Mouse (Mus musculus): ENCODE data around the gene Lbhd2. TPM values are rescaled to one million over a fixed set of nuclear protein-coding genes. Genes with fewer than 3 reads are reported as not detected.
A peak's percentile ranks its signal among the peaks of the same experiment; 100 is the strongest.

The Lbhd2 gene
- total and polyA plus RNA-seq, 3 experiments: not detected

DNA sequence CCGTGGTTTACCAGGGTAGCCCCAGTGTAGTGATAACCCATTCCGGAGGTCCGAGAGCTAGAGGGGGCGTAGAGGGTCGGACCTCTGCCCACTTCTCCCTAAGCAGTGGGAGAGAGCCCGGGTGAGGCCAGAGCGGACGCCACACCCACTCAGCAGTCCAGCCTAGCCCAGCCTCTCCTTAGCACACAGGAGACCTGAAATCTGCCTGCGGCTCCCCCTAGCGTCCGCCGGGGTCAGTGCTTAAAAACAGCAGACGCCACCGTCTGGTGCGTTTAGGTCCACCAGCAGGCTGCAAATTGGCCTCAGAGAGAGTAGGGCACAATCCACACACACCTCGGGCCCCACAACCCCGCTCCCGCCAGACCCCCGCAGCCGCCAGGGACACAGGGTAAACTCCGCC lies 6.7 kb downstream of the Lbhd2 start (continued):
- TF ChIP-seq NELFE (IDR thresholded peaks at IDR 0.05; ENCODE audit: low read depth, low read length) (peak; percentile 84; the same call in 1 of the 2 replicates), MEF2A (IDR thresholded peaks at IDR 0.05; ENCODE audit: borderline replicate concordance, low read depth, low read length) (no peak), MAX (IDR thresholded peaks at IDR 0.05; ENCODE audit: low read length) (no peak), E2F4 (IDR thresholded peaks at IDR 0.05; ENCODE audit: insufficient replicate concordance, low read depth, low read length) (no peak), CTCF (conservative IDR thresholded peaks at IDR 0.05 in 1 of 2, IDR thresholded peaks at IDR 0.05 in 1 of 2; ENCODE audit: low read depth in 2 of 2, low read length in 2 of 2) (peak; percentile 42 to 100; a peak in 3 of 4 replicates), EP300 (IDR thresholded peaks at IDR 0.05; ENCODE audit: low read length) (no peak), ZKSCAN1 (IDR thresholded peaks at IDR 0.05; ENCODE audit: borderline replicate concordance, low read depth, low read length) (no peak), NRF1 (IDR thresholded peaks at IDR 0.05; ENCODE audit: low read depth, low read length) (peak; percentile 22; the same call in 1 of the 2 replicates), KAT2A (IDR thresholded peaks at IDR 0.05; ENCODE audit: insufficient replicate concordance, low read length) (no peak), POLR2AphosphoS2 (IDR thresholded peaks at IDR 0.05; ENCODE audit: low read depth, low read length) (no peak), PAX5 (IDR thresholded peaks at IDR 0.05; ENCODE audit: low read length) (no peak), CHD2 (IDR thresholded peaks at IDR 0.05; ENCODE audit: low read length) (no peak), ZC3H11A (IDR thresholded peaks at IDR 0.05; ENCODE audit: low read depth, low read length) (peak; percentile 50; the same call in 1 of the 2 replicates), CHD1 (IDR thresholded peaks at IDR 0.05; ENCODE audit: low read depth, low read length) (no peak)

DNA sequence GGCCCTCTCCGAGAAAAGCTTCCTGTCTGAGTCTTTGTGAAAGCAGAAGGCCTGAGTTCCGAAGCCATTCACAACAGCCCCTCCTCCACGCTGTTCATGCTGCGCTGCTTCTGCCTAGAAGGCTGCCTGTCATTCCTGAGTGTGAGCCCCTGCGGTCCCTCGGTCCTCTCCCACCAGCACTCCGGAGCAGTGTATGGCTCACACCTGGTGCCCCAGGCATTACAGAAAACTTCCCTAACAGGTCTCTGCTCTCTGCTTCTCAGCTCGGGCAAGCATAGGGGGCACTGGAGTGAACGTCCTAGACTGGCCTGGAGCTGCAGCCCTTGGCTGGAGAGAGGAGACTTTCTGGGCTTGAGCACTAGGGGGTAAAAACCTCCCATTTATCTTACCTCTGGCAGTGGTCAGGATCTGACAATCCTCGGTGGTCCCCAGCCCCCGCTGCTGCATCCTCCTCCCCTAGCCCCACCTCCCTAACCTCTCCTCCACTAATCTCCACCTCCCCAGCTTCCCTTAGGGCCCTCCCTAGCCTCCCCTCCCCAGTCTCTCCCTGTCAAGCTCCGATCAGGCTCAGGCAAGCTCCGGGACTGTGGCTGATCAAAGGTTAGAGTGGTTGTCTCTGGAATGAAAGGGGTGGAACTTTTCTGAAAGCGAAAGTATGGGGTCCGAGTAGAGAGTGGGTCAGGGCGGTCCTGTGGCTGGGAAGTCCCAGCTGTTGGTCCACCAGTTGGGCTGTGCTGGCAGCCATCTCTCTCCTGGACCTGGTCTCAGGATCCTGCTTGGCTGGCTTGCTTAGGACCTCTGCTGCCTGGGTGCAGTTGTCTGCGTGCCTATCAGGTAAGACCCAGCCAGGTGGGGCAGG lies 10.5 kb downstream of the Lbhd2 start, which contains the start of gene Exoc3l4:
TSS of gene Exoc3l4 (plus strand) at position 97 of the 859 bp plus-strand sequence.
- Histone ChIP-seq H3K4me1 (ENCODE audit: control insufficient read depth in 1 of 2, insufficient read depth in 2 of 2) (peaks cover 0 to 23% of the 10 kb centered on the region in 2 experiments; a peak in 2 of 4 replicates), H3K27ac (ENCODE audit: insufficient read depth, low read depth) (no peak within 1 kb of the TSS), H3K79me2 (replicated peaks; ENCODE audit: control insufficient read depth, extremely low read depth, insufficient read depth, poor library complexity, severe bottlenecking) (no peaks in the 10 kb centered on the region), H3K36me3 (replicated peaks in 1 of 2; ENCODE audit: control insufficient read depth in 1 of 2, insufficient read depth in 1 of 2, low read length in 1 of 2) (no peaks in the 10 kb centered on the region), H3K9ac (ENCODE audit: insufficient read depth, low read depth) (no peak within 1 kb of the TSS; the same call in 1 of the 2 replicates), H3K27me3 (replicated peaks) (peaks cover 46% of the 10 kb centered on the region), H3K4me2 (ENCODE audit: insufficient read depth, low read depth, poor library complexity, severe bottlenecking) (peak within 1 kb of the TSS; percentile 65), H3K4me3 (replicated peaks in 1 of 3; ENCODE audit: low read depth in 2 of 3, low read length in 2 of 3, poor library complexity in 1 of 3) (peak within 1 kb of the TSS; percentile 22 to 55 (median 25)), H3K9me3 (replicated peaks; ENCODE audit: low read length) (no peaks in the 10 kb centered on the region)
- TF ChIP-seq CHD2 (IDR thresholded peaks at IDR 0.05; ENCODE audit: low read length): no peak
- dilution Hi-C loops (cut with MboI; ENCODE audit: extremely low pct_ligation_motif_present, extremely low pct_unique_long_range_greater_than_20kb, low sequenced_read_pairs): no loop called here
- DNase-seq (ENCODE audit: extremely low read depth): no peak
- in situ Hi-C loops (cut with MboI; ENCODE audit: low pct_ligation_motif_present, low pct_unique_long_range_greater_than_20kb, low sequenced_read_pairs): loop anchor here (10.0 kb wide), 1 partner anchor 142 kb away; the partner anchor contains the start of gene Amn

DNA sequence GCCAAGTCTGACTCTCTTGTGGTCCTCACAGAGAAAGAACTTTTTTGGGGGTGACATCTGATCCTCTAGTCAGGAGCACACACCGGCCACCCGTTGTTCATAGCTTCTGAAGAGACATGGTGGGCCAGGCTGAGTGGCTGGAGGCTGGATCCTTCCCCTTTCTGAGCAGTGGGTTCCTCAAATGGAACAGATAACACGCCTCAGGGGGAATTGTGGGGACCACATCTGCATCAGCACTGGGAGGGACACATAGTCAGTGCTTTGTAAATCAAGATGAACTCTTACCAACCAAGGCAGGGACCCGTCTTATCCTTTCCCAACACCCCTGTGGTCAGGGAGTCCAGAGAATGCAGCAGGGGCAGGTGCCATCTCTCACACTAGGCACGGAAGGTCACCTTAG lies 13.3 kb downstream of the Lbhd2 start:
- H3K36me3 ChIP-seq (replicated peaks in 1 of 2; ENCODE audit: control insufficient read depth in 1 of 2, insufficient read depth in 1 of 2, low read length in 1 of 2): no peaks in the 10 kb centered on the region
- peaks cover 0 to 15% of the 10 kb centered on the region in 2 experiments; a peak in 2 of 4 replicates for H3K4me1 ChIP-seq (ENCODE audit: control insufficient read depth in 1 of 2, insufficient read depth in 2 of 2)
- H3K79me2 ChIP-seq (replicated peaks; ENCODE audit: control insufficient read depth, extremely low read depth, insufficient read depth, poor library complexity, severe bottlenecking): no peaks in the 10 kb centered on the region
- peaks cover 65% of the 10 kb centered on the region for H3K27me3 ChIP-seq (replicated peaks)
- H3K4me3 ChIP-seq (replicated peaks in 1 of 3; ENCODE audit: low read depth in 2 of 3, low read length in 2 of 3, poor library complexity in 1 of 3): no peak overlapping the region
- no peak for TF ChIP-seq POLR2AphosphoS2 (IDR thresholded peaks at IDR 0.05; ENCODE audit: low read depth, low read length)
- no peak for TF ChIP-seq CTCF (conservative IDR thresholded peaks at IDR 0.05 in 1 of 2, IDR thresholded peaks at IDR 0.05 in 1 of 2; ENCODE audit: low read depth in 2 of 2, low read length in 2 of 2)
- no peak for TF ChIP-seq TCF12 (IDR thresholded peaks at IDR 0.05; ENCODE audit: low read depth, low read length)
- TF ChIP-seq JUND (conservative IDR thresholded peaks at IDR 0.05; ENCODE audit: low read depth, low read length): no peak
- no peak for TF ChIP-seq MEF2A (IDR thresholded peaks at IDR 0.05; ENCODE audit: borderline replicate concordance, low read depth, low read length)
- TF ChIP-seq HCFC1 (IDR thresholded peaks at IDR 0.05; ENCODE audit: low read depth, low read length): no peak
- no peak for TF ChIP-seq CHD2 (IDR thresholded peaks at IDR 0.05; ENCODE audit: low read length)
- no peak for TF ChIP-seq IRF4 (IDR thresholded peaks at IDR 0.05; ENCODE audit: low read depth, low read length)
- no peak for TF ChIP-seq EP300 (IDR thresholded peaks at IDR 0.05; ENCODE audit: low read length)
- TF ChIP-seq MAZ (IDR thresholded peaks at IDR 0.05; ENCODE audit: low read depth, low read length): no peak
- TF ChIP-seq USF2 (conservative IDR thresholded peaks at IDR 0.05; ENCODE audit: low read depth, low read length): no peak
- no peak for TF ChIP-seq RAD21 (IDR thresholded peaks at IDR 0.05; ENCODE audit: low read depth, low read length)
- TF ChIP-seq NELFE (IDR thresholded peaks at IDR 0.05; ENCODE audit: low read depth, low read length): no peak
- no peak for TF ChIP-seq MYC (IDR thresholded peaks at IDR 0.05; ENCODE audit: low read depth, low read length)
- TF ChIP-seq KAT2A (IDR thresholded peaks at IDR 0.05; ENCODE audit: insufficient replicate concordance, low read length): no peak
- no peak for TF ChIP-seq POLR2A (IDR thresholded peaks at IDR 0.05; ENCODE audit: low read depth, low read length)
- no peak for TF ChIP-seq ZKSCAN1 (IDR thresholded peaks at IDR 0.05; ENCODE audit: borderline replicate concordance, low read depth, low read length)
- no peak for TF ChIP-seq ETS1 (conservative IDR thresholded peaks at IDR 0.05; ENCODE audit: low read depth, low read length)
- TF ChIP-seq USF1 (IDR thresholded peaks at IDR 0.05; ENCODE audit: low read depth, low read length): no peak
- TF ChIP-seq SIN3A (IDR thresholded peaks at IDR 0.05; ENCODE audit: low read length): no peak
- H3K9me3 ChIP-seq (replicated peaks; ENCODE audit: low read length): peaks cover 7% of the 10 kb centered on the region
- H3K9ac ChIP-seq (ENCODE audit: insufficient read depth, low read depth): no peak overlapping the region
- DNase-seq (ENCODE audit: extremely low read depth): no peak
- no peak overlapping the region for H3K27ac ChIP-seq (ENCODE audit: insufficient read depth, low read depth)
- no peak overlapping the region for H3K4me2 ChIP-seq (ENCODE audit: insufficient read depth, low read depth, poor library complexity, severe bottlenecking)
- dilution Hi-C loops (cut with MboI; ENCODE audit: extremely low pct_ligation_motif_present, extremely low pct_unique_long_range_greater_than_20kb, low sequenced_read_pairs): no loop called here
- in situ Hi-C loops (cut with MboI; ENCODE audit: low pct_ligation_motif_present, low pct_unique_long_range_greater_than_20kb, low sequenced_read_pairs): loop anchor here (10.0 kb wide), 1 partner anchor 145 kb away; the partner anchor contains the start of gene Amn
